Mouse (Mus musculus): ENCODE measurements at regions not wholly inside any gene's neighbourhood (a gene's known extent, or its start where the extent isn't known, plus 50 kb on each side); places are given as distances from the start of the nearest gene placed in this dataset.

DNA sequence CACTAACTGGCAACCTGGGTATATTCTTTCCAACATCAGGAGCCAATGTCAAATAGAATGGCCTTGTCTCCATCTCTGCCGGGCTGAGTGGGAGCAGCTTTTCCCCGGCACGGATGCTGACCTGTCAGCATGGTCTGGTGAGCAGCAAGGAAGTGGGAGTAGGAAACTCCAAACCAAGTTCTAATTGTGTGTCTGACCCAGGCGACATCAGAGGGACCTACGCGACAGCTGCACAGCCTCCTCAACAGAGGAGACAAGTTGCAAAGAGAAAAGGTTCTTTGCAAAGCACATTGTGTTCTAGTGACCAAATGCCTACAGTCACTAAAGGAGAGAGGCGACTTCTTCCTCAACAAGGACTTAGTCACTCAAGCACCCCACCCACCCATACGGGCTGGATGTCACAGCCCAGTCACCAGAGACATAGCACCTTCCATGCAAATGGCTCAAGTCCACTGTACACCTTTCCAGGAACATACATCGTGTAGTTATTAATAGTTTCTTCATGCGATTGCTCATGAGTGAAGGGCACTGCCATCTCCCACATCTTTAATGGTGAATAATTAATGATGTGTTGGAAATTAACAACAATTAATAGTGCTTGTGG lies 334.8 kb upstream of the Hnrnpa3 start:
- no peak for TF ChIP-seq GATA4 (IDR thresholded peaks at IDR 0.05; ENCODE audit: insufficient replicate concordance, low read length)

DNA sequence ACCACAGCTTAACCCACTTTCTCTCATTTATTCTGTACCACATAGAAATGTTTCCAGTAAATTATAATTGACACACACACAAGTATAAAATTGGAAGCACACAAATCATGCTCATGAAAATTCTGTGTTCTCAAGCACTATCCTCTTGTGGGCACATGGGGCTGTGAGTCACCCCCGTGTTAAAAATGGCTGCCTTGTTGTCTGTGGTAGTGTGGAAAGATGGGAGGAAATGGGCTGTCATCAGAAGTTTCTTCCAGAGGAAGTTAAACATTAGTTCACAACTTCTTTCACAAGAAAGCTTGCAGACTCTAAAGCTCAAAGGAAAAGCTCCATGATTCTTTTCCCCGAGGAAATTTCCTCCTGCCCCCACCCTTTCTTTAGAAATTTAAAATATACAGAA lies 329.5 kb upstream of the Hnrnpa3 start:
- TF ChIP-seq GATA4 (IDR thresholded peaks at IDR 0.05; ENCODE audit: insufficient replicate concordance, low read length), result no peak

DNA sequence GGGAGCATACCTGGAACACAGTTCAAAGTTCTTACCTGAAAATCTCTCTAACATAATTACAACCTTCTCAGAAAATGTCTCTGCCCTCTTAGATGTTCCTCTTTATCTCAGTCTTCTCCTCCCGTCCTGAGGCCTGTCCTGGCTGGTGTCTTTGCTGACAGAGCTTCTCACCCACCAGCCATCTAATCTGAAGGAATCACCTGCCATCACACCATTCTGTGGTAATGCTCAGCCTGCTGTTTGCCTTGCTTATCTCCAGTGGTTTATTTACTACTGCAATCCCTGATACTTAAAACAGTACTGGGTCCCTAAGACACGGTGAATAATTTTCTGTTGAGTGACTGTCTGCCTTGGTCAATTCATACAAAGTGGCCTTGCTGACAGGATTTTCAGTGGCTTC lies 317.8 kb upstream of the Hnrnpa3 start:
- TF ChIP-seq GATA4 (IDR thresholded peaks at IDR 0.05; ENCODE audit: insufficient replicate concordance, low read length), result no peak

GRCm38 (mm10) chr2:75341726-75342280 lies 317.3 kb upstream of the Hnrnpa3 start:
- no peak for TF ChIP-seq GATA4 (IDR thresholded peaks at IDR 0.05; ENCODE audit: insufficient replicate concordance, low read length)

- no peak for TF ChIP-seq GATA4 (IDR thresholded peaks at IDR 0.05; ENCODE audit: insufficient replicate concordance, low read length)
These were observed 308.2 kb upstream of the Hnrnpa3 start for GRCm38 (mm10) chr2:75350902-75351301.

DNA sequence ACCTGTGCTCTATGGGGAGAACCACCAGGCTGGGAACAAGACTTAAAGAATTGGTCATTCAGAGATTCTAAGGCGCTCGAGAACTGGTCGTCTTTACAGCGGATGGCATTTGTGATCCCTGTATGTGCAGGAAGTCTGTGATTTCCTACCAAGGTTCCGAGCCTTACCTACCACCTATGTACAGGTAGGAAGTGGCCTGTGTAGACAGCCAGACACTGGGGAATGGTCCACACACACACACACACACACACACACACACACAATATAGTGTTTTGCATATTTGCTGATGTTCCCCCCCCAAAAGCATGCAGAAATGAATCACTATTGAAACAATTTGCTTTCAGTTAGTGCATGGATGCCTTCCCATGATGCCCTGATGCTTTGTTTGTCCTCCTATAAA lies 307.1 kb upstream of the Hnrnpa3 start:
- TF ChIP-seq GATA4 (IDR thresholded peaks at IDR 0.05; ENCODE audit: insufficient replicate concordance, low read length), result no peak

- TF ChIP-seq GATA4 (IDR thresholded peaks at IDR 0.05; ENCODE audit: insufficient replicate concordance, low read length), result no peak
These were observed 306.5 kb upstream of the Hnrnpa3 start for GRCm38 (mm10) chr2:75352564-75352963.

DNA sequence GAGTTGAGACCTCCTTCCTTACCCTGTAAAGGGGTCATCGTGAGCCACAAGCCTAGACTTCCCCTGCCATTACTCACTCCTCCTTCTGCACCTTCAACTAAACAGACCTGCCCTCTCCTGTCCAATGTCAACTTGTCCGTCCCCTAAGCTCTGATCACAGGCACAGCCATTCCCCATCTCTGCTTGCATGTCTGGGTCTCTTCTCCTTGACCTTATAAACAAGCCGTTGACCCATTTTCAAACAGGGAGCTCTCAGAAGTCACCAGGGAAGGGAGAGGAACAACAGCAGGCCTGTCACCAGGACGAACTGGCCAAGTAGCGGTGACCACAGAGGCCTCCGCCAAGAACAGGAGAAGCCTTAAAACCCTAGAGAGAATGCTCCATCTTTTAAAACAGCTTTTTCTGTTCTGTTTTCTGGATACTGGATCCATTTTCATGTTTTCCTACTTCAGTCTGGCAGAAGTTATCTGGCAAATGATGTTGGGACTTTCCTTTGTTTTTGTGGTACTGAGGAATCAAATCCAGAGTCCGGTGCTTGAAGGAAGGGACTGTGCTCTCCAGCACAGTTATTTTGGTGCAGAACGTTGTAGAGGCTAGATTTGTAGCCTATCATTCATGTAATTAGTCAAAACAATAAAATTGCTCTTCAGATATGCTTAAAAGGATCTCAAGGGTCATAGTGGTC lies 302.2 kb upstream of the Hnrnpa3 start:
- TF ChIP-seq GATA4 (IDR thresholded peaks at IDR 0.05; ENCODE audit: insufficient replicate concordance, low read length), result no peak

GRCm38 (mm10) chr2:75357516-75357915 lies 301.5 kb upstream of the Hnrnpa3 start:
- TF ChIP-seq GATA4 (IDR thresholded peaks at IDR 0.05; ENCODE audit: insufficient replicate concordance, low read length), result no peak

- no peak for TF ChIP-seq GATA4 (IDR thresholded peaks at IDR 0.05; ENCODE audit: insufficient replicate concordance, low read length)
These were observed 298.1 kb upstream of the Hnrnpa3 start for GRCm38 (mm10) chr2:75360936-75361335.

DNA sequence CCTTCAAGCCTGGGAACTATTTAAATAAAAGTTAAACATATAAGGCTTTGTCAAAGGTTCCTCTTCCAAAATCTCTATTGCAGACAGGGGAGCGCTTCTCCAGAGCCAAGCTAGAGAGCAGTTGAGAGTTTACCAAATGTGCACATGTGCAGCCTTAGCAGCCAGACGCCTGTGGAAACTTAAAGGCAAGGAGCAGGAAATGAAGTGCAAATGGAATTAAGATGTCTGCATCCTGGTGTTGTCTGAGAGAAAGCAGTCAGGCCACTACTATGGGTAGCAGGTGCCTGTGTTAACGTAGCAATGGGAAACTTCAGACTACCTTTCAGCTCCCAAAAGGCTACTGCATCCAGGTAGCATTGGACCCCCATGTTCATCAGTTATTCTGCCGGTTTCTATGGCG lies 282.4 kb upstream of the Hnrnpa3 start:
- no peak for TF ChIP-seq GATA4 (IDR thresholded peaks at IDR 0.05; ENCODE audit: insufficient replicate concordance, low read length)

GRCm38 (mm10) chr2:75385551-75386263 lies 273.4 kb upstream of the Hnrnpa3 start:
- TF ChIP-seq GATA4 (IDR thresholded peaks at IDR 0.05; ENCODE audit: insufficient replicate concordance, low read length), result no peak

GRCm38 (mm10) chr2:75386636-75387035 lies 272.4 kb upstream of the Hnrnpa3 start:
- TF ChIP-seq GATA4 (IDR thresholded peaks at IDR 0.05; ENCODE audit: insufficient replicate concordance, low read length), result no peak

GRCm38 (mm10) chr2:75392041-75392440 lies 267.0 kb upstream of the Hnrnpa3 start:
- no peak for TF ChIP-seq GATA4 (IDR thresholded peaks at IDR 0.05; ENCODE audit: insufficient replicate concordance, low read length)

DNA sequence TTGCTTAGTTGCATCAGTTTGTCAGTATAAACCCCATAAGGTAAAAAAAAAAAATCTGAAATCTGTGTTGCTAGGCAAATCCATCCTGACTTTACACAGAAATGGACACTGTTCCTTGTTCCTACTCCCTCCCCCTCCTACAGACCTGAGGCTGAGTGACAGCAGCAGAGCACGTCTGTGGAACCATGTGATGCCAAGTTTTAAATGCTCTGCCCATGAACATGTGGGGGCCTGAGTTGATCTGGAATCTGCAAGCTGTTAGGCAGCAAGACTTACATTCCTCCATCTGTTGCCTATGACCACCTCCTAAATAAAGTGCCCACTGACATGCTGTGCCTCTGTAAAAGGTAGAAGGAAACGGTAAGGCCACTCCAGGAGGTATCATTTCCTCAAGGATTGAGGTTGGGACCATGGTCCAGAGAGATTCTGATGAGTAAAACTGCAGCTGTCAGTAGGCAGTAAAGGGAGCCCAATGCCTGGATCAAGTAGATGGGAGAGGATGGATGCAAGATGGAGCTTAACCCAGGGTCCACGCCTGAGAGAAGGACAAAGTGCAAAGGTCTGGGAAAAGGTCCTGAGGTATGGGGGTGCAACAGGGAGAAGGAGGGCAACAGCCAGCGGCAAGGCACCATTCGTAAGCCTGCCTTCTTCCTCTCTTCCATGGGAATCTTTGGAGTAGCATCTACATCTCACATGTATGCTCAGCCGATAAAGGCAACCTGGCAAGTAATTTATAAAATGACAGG lies 264.0 kb upstream of the Hnrnpa3 start:
- TF ChIP-seq GATA4 (IDR thresholded peaks at IDR 0.05; ENCODE audit: insufficient replicate concordance, low read length), result no peak

Measured in liver, adult (tissue).